Mouse (Mus musculus): ENCODE measurements around the gene Pxt1. TPM values are rescaled to one million over a fixed set of nuclear protein-coding genes. Genes with fewer than 3 reads are reported as not detected.
"Not testable (repeated sequence)": the region's sequence is repeated elsewhere in the genome, so short reads cannot be mapped to it uniquely, and the experiment has no call there.

Gene Pxt1
- polyA plus RNA-seq (2014; fragmentation: Nextera tagmentation; extraction: Ambion mirVana): not detected in 2 replicates

- WGBS: 90% methylated on average over 7 of the region's 7 CpGs
- ATAC-seq: no peak
- Histone ChIP-seq H3K27ac (ENCODE audit: low read depth, low read length) (no peak within 1 kb of the TSS), H3K4me2 (ENCODE audit: low read length) (no peak within 1 kb of the TSS), H3K36me3 (ENCODE audit: control insufficient read depth, insufficient read depth, low read length) (no peaks in the 10 kb centered on the region), H3K4me3 (ENCODE audit: low read depth, low read length) (no peak within 1 kb of the TSS), H3K27me3 (replicated peaks; ENCODE audit: control insufficient read depth, insufficient read depth, low read length) (no peaks in the 10 kb centered on the region), H3K9me3 (replicated peaks; ENCODE audit: control insufficient read depth, low read length) (no peaks in the 10 kb centered on the region), H3K9ac (ENCODE audit: low read length) (no peak within 1 kb of the TSS), H3K4me1 (ENCODE audit: control insufficient read depth, insufficient read depth, low read length) (no peaks in the 10 kb centered on the region)
- DNase-seq (ENCODE audit: low spot score): no peak
Measured at GRCm38 (mm10) chr17:28943740-28944139, at the start of gene Pxt1. Gene Pxt1, minus strand, starts transcription at chr17:28943840.

GRCm38 (mm10) chr17:28993004-28993403, 49.4 kb upstream of the Pxt1 start:
- H3K9ac ChIP-seq (ENCODE audit: low read length); H3K4me3 ChIP-seq (ENCODE audit: low read depth, low read length); DNase-seq (ENCODE audit: low spot score); H3K27me3 ChIP-seq (replicated peaks; ENCODE audit: control insufficient read depth, insufficient read depth, low read length); H3K4me1 ChIP-seq (ENCODE audit: control insufficient read depth, insufficient read depth, low read length); H3K4me2 ChIP-seq (ENCODE audit: low read length); ATAC-seq; H3K27ac ChIP-seq (ENCODE audit: low read depth, low read length); H3K9me3 ChIP-seq (replicated peaks; ENCODE audit: control insufficient read depth, low read length): not testable (repeated sequence)
- 100% methylated on average over 1 of the region's 1 CpGs for WGBS
- H3K36me3 ChIP-seq (ENCODE audit: control insufficient read depth, insufficient read depth, low read length): peaks cover 61% of the 10 kb centered on the region

GRCm38 (mm10) chr17:28992105-28992504, 48.5 kb upstream of the Pxt1 start:
- no peak overlapping the region for H3K27ac ChIP-seq (ENCODE audit: low read depth, low read length)
- peak; percentile 87 for DNase-seq (ENCODE audit: low spot score)

GRCm38 (mm10) chr17:28991286-28991685, 47.6 kb upstream of the Pxt1 start:
- Histone ChIP-seq H3K27ac (ENCODE audit: low read depth, low read length) (peak overlapping the region; percentile 64), H3K36me3 (ENCODE audit: control insufficient read depth, insufficient read depth, low read length) (peaks cover 63% of the 10 kb centered on the region), H3K27me3 (replicated peaks; ENCODE audit: control insufficient read depth, insufficient read depth, low read length) (no peaks in the 10 kb centered on the region), H3K4me2 (ENCODE audit: low read length) (no peak overlapping the region), H3K4me3 (ENCODE audit: low read depth, low read length) (no peak overlapping the region), H3K4me1 (ENCODE audit: control insufficient read depth, insufficient read depth, low read length) (peaks cover 7% of the 10 kb centered on the region), H3K9ac (ENCODE audit: low read length) (no peak overlapping the region), H3K9me3 (replicated peaks; ENCODE audit: control insufficient read depth, low read length) (no peaks in the 10 kb centered on the region)
- no peak for DNase-seq (ENCODE audit: low spot score)
- ATAC-seq: no peak
- 61% methylated on average over 9 of the region's 9 CpGs for WGBS

More at GRCm38 (mm10) chr17:28992105-28992504, 48.5 kb upstream of the Pxt1 start:
- Histone ChIP-seq H3K4me1 (ENCODE audit: control insufficient read depth, insufficient read depth, low read length) (peaks cover 7% of the 10 kb centered on the region), H3K4me3 (ENCODE audit: low read depth, low read length) (no peak overlapping the region), H3K4me2 (ENCODE audit: low read length) (no peak overlapping the region), H3K9ac (ENCODE audit: low read length) (no peak overlapping the region), H3K9me3 (replicated peaks; ENCODE audit: control insufficient read depth, low read length) (no peaks in the 10 kb centered on the region), H3K36me3 (ENCODE audit: control insufficient read depth, insufficient read depth, low read length) (peaks cover 62% of the 10 kb centered on the region), H3K27me3 (replicated peaks; ENCODE audit: control insufficient read depth, insufficient read depth, low read length) (no peaks in the 10 kb centered on the region)
- peak; percentile 55; the same call in 1 of the 2 replicates for ATAC-seq
- WGBS: 18% methylated on average over 7 of the region's 7 CpGs

GRCm38 (mm10) chr17:28990060-28990459, 46.4 kb upstream of the Pxt1 start:
- WGBS: 74% methylated on average over 4 of the region's 4 CpGs
- H3K4me1 ChIP-seq (ENCODE audit: control insufficient read depth, insufficient read depth, low read length): peaks cover 7% of the 10 kb centered on the region
- no peaks in the 10 kb centered on the region for H3K9me3 ChIP-seq (replicated peaks; ENCODE audit: control insufficient read depth, low read length)
- no peak overlapping the region for H3K27ac ChIP-seq (ENCODE audit: low read depth, low read length)
- H3K4me2 ChIP-seq (ENCODE audit: low read length): no peak overlapping the region
- DNase-seq (ENCODE audit: low spot score) (no peak), ATAC-seq (no peak)
- no peaks in the 10 kb centered on the region for H3K27me3 ChIP-seq (replicated peaks; ENCODE audit: control insufficient read depth, insufficient read depth, low read length)
- peaks cover 65% of the 10 kb centered on the region for H3K36me3 ChIP-seq (ENCODE audit: control insufficient read depth, insufficient read depth, low read length)
- H3K9ac ChIP-seq (ENCODE audit: low read length): no peak overlapping the region
- no peak overlapping the region for H3K4me3 ChIP-seq (ENCODE audit: low read depth, low read length)

- WGBS: 83% methylated on average over 3 of the region's 3 CpGs
- Histone ChIP-seq H3K9me3 (replicated peaks; ENCODE audit: control insufficient read depth, low read length) (no peaks in the 10 kb centered on the region), H3K4me2 (ENCODE audit: low read length) (no peak overlapping the region), H3K9ac (ENCODE audit: low read length) (no peak overlapping the region), H3K4me1 (ENCODE audit: control insufficient read depth, insufficient read depth, low read length) (peaks cover 7% of the 10 kb centered on the region), H3K27me3 (replicated peaks; ENCODE audit: control insufficient read depth, insufficient read depth, low read length) (no peaks in the 10 kb centered on the region), H3K4me3 (ENCODE audit: low read depth, low read length) (no peak overlapping the region), H3K27ac (ENCODE audit: low read depth, low read length) (no peak overlapping the region), H3K36me3 (ENCODE audit: control insufficient read depth, insufficient read depth, low read length) (peaks cover 70% of the 10 kb centered on the region)
- ATAC-seq: no peak
- DNase-seq (ENCODE audit: low spot score): no peak
Measured at GRCm38 (mm10) chr17:28988996-28989395, 45.4 kb upstream of the Pxt1 start.

- DNase-seq (ENCODE audit: low spot score) (no peak), ATAC-seq (no peak)
- Histone ChIP-seq H3K4me3 (ENCODE audit: low read depth, low read length) (no peak overlapping the region), H3K27me3 (replicated peaks; ENCODE audit: control insufficient read depth, insufficient read depth, low read length) (no peaks in the 10 kb centered on the region), H3K4me1 (ENCODE audit: control insufficient read depth, insufficient read depth, low read length) (peaks cover 7% of the 10 kb centered on the region), H3K4me2 (ENCODE audit: low read length) (no peak overlapping the region), H3K36me3 (ENCODE audit: control insufficient read depth, insufficient read depth, low read length) (peaks cover 76% of the 10 kb centered on the region), H3K9me3 (replicated peaks; ENCODE audit: control insufficient read depth, low read length) (no peaks in the 10 kb centered on the region), H3K27ac (ENCODE audit: low read depth, low read length) (no peak overlapping the region), H3K9ac (ENCODE audit: low read length) (no peak overlapping the region)
- WGBS: 91% methylated on average over 4 of the region's 4 CpGs
Measured at GRCm38 (mm10) chr17:28988291-28988690, 44.7 kb upstream of the Pxt1 start.

- no peak overlapping the region for H3K27ac ChIP-seq (ENCODE audit: low read depth, low read length)
- H3K4me1 ChIP-seq (ENCODE audit: control insufficient read depth, insufficient read depth, low read length): peaks cover 7% of the 10 kb centered on the region
- peaks cover 79% of the 10 kb centered on the region for H3K36me3 ChIP-seq (ENCODE audit: control insufficient read depth, insufficient read depth, low read length)
- H3K4me2 ChIP-seq (ENCODE audit: low read length): no peak overlapping the region
- H3K27me3 ChIP-seq (replicated peaks; ENCODE audit: control insufficient read depth, insufficient read depth, low read length): no peaks in the 10 kb centered on the region
- WGBS: 68% methylated on average over 4 of the region's 4 CpGs
- H3K9ac ChIP-seq (ENCODE audit: low read length): no peak overlapping the region
- ATAC-seq: no peak
- H3K9me3 ChIP-seq (replicated peaks; ENCODE audit: control insufficient read depth, low read length): no peaks in the 10 kb centered on the region
- no peak overlapping the region for H3K4me3 ChIP-seq (ENCODE audit: low read depth, low read length)
- DNase-seq (ENCODE audit: low spot score): peak; percentile 72
Measured at GRCm38 (mm10) chr17:28987713-28988112, 44.1 kb upstream of the Pxt1 start.

- no peaks in the 10 kb centered on the region for H3K9me3 ChIP-seq (replicated peaks; ENCODE audit: control insufficient read depth, low read length)
- no peak overlapping the region for H3K4me3 ChIP-seq (ENCODE audit: low read depth, low read length)
- peaks cover 7% of the 10 kb centered on the region for H3K4me1 ChIP-seq (ENCODE audit: control insufficient read depth, insufficient read depth, low read length)
- no peak overlapping the region for H3K9ac ChIP-seq (ENCODE audit: low read length)
- H3K36me3 ChIP-seq (ENCODE audit: control insufficient read depth, insufficient read depth, low read length): peaks cover 88% of the 10 kb centered on the region
- no peak overlapping the region for H3K4me2 ChIP-seq (ENCODE audit: low read length)
- ATAC-seq: no peak
- no peak overlapping the region for H3K27ac ChIP-seq (ENCODE audit: low read depth, low read length)
- DNase-seq (ENCODE audit: low spot score): peak; percentile 34
- no peaks in the 10 kb centered on the region for H3K27me3 ChIP-seq (replicated peaks; ENCODE audit: control insufficient read depth, insufficient read depth, low read length)
Measured at GRCm38 (mm10) chr17:28986833-28987232, 43.2 kb upstream of the Pxt1 start.

Measured in forebrain, embryonic 14.5 days (tissue).